In the genomic region with DNA sequence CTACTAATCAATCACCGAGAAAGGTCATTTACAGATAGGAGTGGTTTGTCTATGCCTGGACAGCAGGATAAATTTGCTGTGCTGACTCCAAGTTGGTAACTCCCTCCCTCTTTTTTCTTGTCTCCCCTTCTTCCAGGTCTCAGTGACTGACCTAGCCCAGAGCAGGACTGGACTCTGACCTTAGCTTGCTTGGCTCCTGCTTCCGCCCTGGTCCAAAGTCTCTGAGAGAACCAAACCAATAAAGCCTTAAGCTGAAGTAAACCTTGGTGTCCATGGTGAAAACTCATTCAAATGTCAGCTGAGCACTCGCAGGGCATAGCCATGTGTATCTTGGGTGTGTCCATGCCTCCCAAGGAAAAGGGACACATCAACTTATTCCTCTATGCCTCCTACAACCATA, we compare ENCODE assay signal across 23 mouse cellular contexts. TPM values are rescaled to one million over a fixed set of nuclear protein-coding genes. Genes with fewer than 3 reads are reported as not detected.
DNase-seq lines count a peak whose midpoint lies in the region; ATAC-seq and TF ChIP-seq lines count a peak whose summit lies in the region.
"Had no signal": no experiment of that assay in that cellular context is flagged by ENCODE, and none has a peak within 500 bp of the region (broad histone marks: within the 10 kb centered on the region; RNA-seq: fewer than 3 reads in every experiment).

No protein-coding gene starts in this region.

- DNase-seq in kidney, adult 11 months: peak; percentile 76
- DNase-seq in kidney, postnatal 14 days: peak; percentile 57
- peak; percentile 59 for DNase-seq in stomach, postnatal 0 days (ENCODE audit: low spot score)
- no peak for DNase-seq in lung, postnatal 0 days (ENCODE audit: low spot score)
- no peak for DNase-seq in cerebellum, adult 2 months
- DNase-seq: cerebellum, adult 8-10 months; forebrain, postnatal 0 days; gastrocnemius, postnatal 14 days; heart, adult 18-20 months; heart, postnatal 14 days; left cerebral cortex, postnatal 4 days; right cerebral cortex, postnatal 14 days; spleen, adult 18-20 months; thymus, postnatal 25 days had no signal

- no peak for TF ChIP-seq CTCF in stomach, postnatal 0 days (IDR thresholded peaks at IDR 0.05; ENCODE audit: low read depth)
- TF ChIP-seq CTCF in lung, postnatal 0 days (IDR thresholded peaks at IDR 0.05): no peak
- no peak for TF ChIP-seq CTCF in cerebellum, adult 2 months (IDR thresholded peaks at IDR 0.05; ENCODE audit: borderline replicate concordance, insufficient read depth, low read depth, low read length)

- peaks cover 11% of the 10 kb centered on the region for H3K4me1 ChIP-seq in kidney, embryonic 15.5 days
- peaks cover 11% of the 10 kb centered on the region for H3K4me1 ChIP-seq in intestine, embryonic 16.5 days (ENCODE audit: control insufficient read depth, insufficient read depth, low read length)
- no peaks in the 10 kb centered on the region for H3K4me1 ChIP-seq in stomach, postnatal 0 days (replicated peaks; ENCODE audit: control insufficient read depth, insufficient read depth)
- H3K4me1 ChIP-seq in lung, postnatal 0 days (ENCODE audit: insufficient read depth, low read depth, low read length): peaks cover 6% of the 10 kb centered on the region
- H3K4me1 ChIP-seq in cerebellum, adult 2 months (ENCODE audit: control insufficient read depth, insufficient read depth, low read length): no peaks in the 10 kb centered on the region

- no peak overlapping the region for H3K4me3 ChIP-seq in kidney, embryonic 15.5 days (replicated peaks)
- H3K4me3 ChIP-seq in intestine, embryonic 16.5 days (ENCODE audit: low read length): no peak overlapping the region
- no peak overlapping the region for H3K4me3 ChIP-seq in stomach, postnatal 0 days (ENCODE audit: low read depth, low read length)
- no peak overlapping the region for H3K4me3 ChIP-seq in lung, postnatal 0 days (ENCODE audit: low read depth, low read length)
- H3K4me3 ChIP-seq in cerebellum, adult 2 months (replicated peaks; ENCODE audit: insufficient read depth, low read depth, low read length): no peak overlapping the region
- H3K4me3 ChIP-seq: heart, embryonic 13.5 days; limb, embryonic 15.5 days; midbrain, embryonic 10.5 days had no signal

- H3K4me2 ChIP-seq in kidney, embryonic 15.5 days: no peak overlapping the region
- 0 out of 2 replicates have a peak overlapping the region, but pooled peaks have one; percentile 4 for H3K4me2 ChIP-seq in intestine, embryonic 16.5 days (ENCODE audit: low read depth, low read length)
- no peak overlapping the region for H3K4me2 ChIP-seq in stomach, postnatal 0 days (replicated peaks; ENCODE audit: low read depth)
- no peak overlapping the region for H3K4me2 ChIP-seq in lung, postnatal 0 days (replicated peaks; ENCODE audit: low read depth, low read length)
- H3K4me2 ChIP-seq: heart, embryonic 13.5 days; limb, embryonic 15.5 days had no signal

- H3K27ac ChIP-seq in kidney, embryonic 15.5 days: no peak overlapping the region
- peak overlapping the region; percentile 61 for H3K27ac ChIP-seq in intestine, embryonic 16.5 days (ENCODE audit: low read length)
- no peak overlapping the region for H3K27ac ChIP-seq in stomach, postnatal 0 days (replicated peaks)
- H3K27ac ChIP-seq in lung, postnatal 0 days (ENCODE audit: low read length): no peak overlapping the region
- H3K27ac ChIP-seq in cerebellum, adult 2 months (ENCODE audit: insufficient read depth, low read length): no peak overlapping the region
- H3K27ac ChIP-seq: heart, embryonic 13.5 days; limb, embryonic 15.5 days; midbrain, embryonic 10.5 days had no signal

- TF ChIP-seq EP300 in stomach, postnatal 0 days (optimal IDR thresholded peaks at IDR 0.05): no peak
- TF ChIP-seq EP300 in lung, postnatal 0 days (IDR thresholded peaks at IDR 0.05): no peak

- H3K9ac ChIP-seq in kidney, embryonic 15.5 days: no peak overlapping the region
- H3K9ac ChIP-seq in intestine, embryonic 16.5 days (ENCODE audit: low read depth, low read length): no peak overlapping the region
- no peak overlapping the region for H3K9ac ChIP-seq in stomach, postnatal 0 days (ENCODE audit: low read length)
- H3K9ac ChIP-seq in lung, postnatal 0 days (replicated peaks; ENCODE audit: low read depth): no peak overlapping the region
- H3K9ac ChIP-seq: forebrain, postnatal 0 days; heart, embryonic 13.5 days; limb, embryonic 15.5 days had no signal

- TF ChIP-seq POLR2A in cerebellum, adult 2 months (IDR thresholded peaks at IDR 0.05; ENCODE audit: borderline replicate concordance, insufficient read depth, low read length): no peak

- peaks cover 9% of the 10 kb centered on the region; the same call in 1 of the 2 replicates for H3K27me3 ChIP-seq in kidney, embryonic 15.5 days
- no peaks in the 10 kb centered on the region for H3K27me3 ChIP-seq in intestine, embryonic 16.5 days (replicated peaks; ENCODE audit: control insufficient read depth, insufficient read depth, low read length)
- no peaks in the 10 kb centered on the region for H3K27me3 ChIP-seq in stomach, postnatal 0 days (ENCODE audit: control insufficient read depth, insufficient read depth, low read length)
- no peaks in the 10 kb centered on the region; the same call in 1 of the 2 replicates for H3K27me3 ChIP-seq in lung, postnatal 0 days (replicated peaks; ENCODE audit: insufficient read depth, low read length)
- no peaks in the 10 kb centered on the region for H3K27me3 ChIP-seq in cerebellum, adult 2 months (ENCODE audit: control insufficient read depth, insufficient read depth, low read length)
- H3K27me3 ChIP-seq: heart, embryonic 13.5 days had no signal

- ATAC-seq in kidney, embryonic 15.5 days (replicated peaks; ENCODE audit: low FRiP score): no peak
- ATAC-seq in intestine, embryonic 16.5 days: peak; percentile 93
- ATAC-seq in stomach, postnatal 0 days (ENCODE audit: low FRiP score, low TSS enrichment): peak; percentile 89
- no peak for ATAC-seq in lung, postnatal 0 days
- ATAC-seq: forebrain, postnatal 0 days had no signal

- WGBS in kidney, embryonic 15.5 days: 88% methylated on average over 3 of the region's 3 CpGs
- 64% methylated on average over 3 of the region's 3 CpGs for WGBS in intestine, embryonic 16.5 days
- WGBS in stomach, postnatal 0 days: 68% methylated on average over 3 of the region's 3 CpGs
- 81% methylated on average over 3 of the region's 3 CpGs for WGBS in lung, postnatal 0 days
- WGBS in cerebellum, adult 2 months: 87% methylated on average over 3 of the region's 3 CpGs

- no peaks in the 10 kb centered on the region for H3K9me3 ChIP-seq in kidney, embryonic 15.5 days (replicated peaks)
- no peaks in the 10 kb centered on the region for H3K9me3 ChIP-seq in intestine, embryonic 16.5 days (ENCODE audit: control insufficient read depth, low read length)
- no peaks in the 10 kb centered on the region for H3K9me3 ChIP-seq in stomach, postnatal 0 days (ENCODE audit: control insufficient read depth, low read length)
- H3K9me3 ChIP-seq in lung, postnatal 0 days (ENCODE audit: low read length): no peaks in the 10 kb centered on the region
- H3K9me3 ChIP-seq: limb, embryonic 15.5 days; midbrain, embryonic 10.5 days had no signal

- H3K36me3 ChIP-seq in kidney, embryonic 15.5 days: no peaks in the 10 kb centered on the region
- H3K36me3 ChIP-seq in intestine, embryonic 16.5 days (ENCODE audit: control insufficient read depth, insufficient read depth, low read length): no peaks in the 10 kb centered on the region
- H3K36me3 ChIP-seq in stomach, postnatal 0 days (ENCODE audit: control insufficient read depth, insufficient read depth, low read length): no peaks in the 10 kb centered on the region
- no peaks in the 10 kb centered on the region for H3K36me3 ChIP-seq in lung, postnatal 0 days (ENCODE audit: insufficient read depth, low read length)
- H3K36me3 ChIP-seq: heart, embryonic 13.5 days; limb, embryonic 15.5 days; midbrain, embryonic 10.5 days had no signal

RNA-seq across cellular contexts. Expression of a gene that starts 4.1 kb away (rescaled TPM):
- 98.3 and 99.0 TPM in 2 replicates for polyA plus RNA-seq in kidney, embryonic 15.5 days (2015; fragmentation: Nextera tagmentation; extraction: Ambion mirVana)
- 94.3 and 97.8 TPM in 2 replicates for polyA plus RNA-seq in intestine, embryonic 16.5 days (2015; fragmentation: Nextera tagmentation; extraction: Ambion mirVana)
- polyA plus RNA-seq in stomach, postnatal 0 days (2015; fragmentation: Nextera tagmentation; extraction: Ambion mirVana): 76.0 and 83.0 TPM in 2 replicates
- 72.9 and 77.9 TPM in 2 replicates for polyA plus RNA-seq in lung, postnatal 0 days (2015; fragmentation: Nextera tagmentation; extraction: Ambion mirVana)
- 75.0 and 83.5 TPM in 2 replicates for polyA plus RNA-seq in cerebellum, adult 2 months (2012; rRNA removed)

RNA-seq across cellular contexts. Expression of a gene that starts 6.2 kb away (rescaled TPM):
- polyA plus RNA-seq in kidney, embryonic 15.5 days (2015; fragmentation: Nextera tagmentation; extraction: Ambion mirVana): not detected in 2 replicates
- 19.9 and 21.5 TPM in 2 replicates for polyA plus RNA-seq in intestine, embryonic 16.5 days (2015; fragmentation: Nextera tagmentation; extraction: Ambion mirVana)
- polyA plus RNA-seq in stomach, postnatal 0 days (2015; fragmentation: Nextera tagmentation; extraction: Ambion mirVana): 1.8 and 3.2 TPM in 2 replicates
- polyA plus RNA-seq in lung, postnatal 0 days (2015; fragmentation: Nextera tagmentation; extraction: Ambion mirVana): not detected in 2 replicates
- not detected in 2 replicates for polyA plus RNA-seq in cerebellum, adult 2 months (2012; rRNA removed)
- polyA plus RNA-seq: embryonic facial prominence, embryonic 14.5 days; forebrain, postnatal 0 days; heart, embryonic 13.5 days; hindbrain, embryonic 11.5 days; limb, embryonic 15.5 days; lung, embryonic 16.5 days; midbrain, embryonic 10.5 days; neural tube, embryonic 11.5 days had no signal

RNA-seq across cellular contexts. Expression of a gene that starts 24.8 kb away (rescaled TPM):
- polyA plus RNA-seq in kidney, embryonic 15.5 days (2015; fragmentation: Nextera tagmentation; extraction: Ambion mirVana): 53.8 and 57.9 TPM in 2 replicates
- polyA plus RNA-seq in intestine, embryonic 16.5 days (2015; fragmentation: Nextera tagmentation; extraction: Ambion mirVana): 38.5 and 41.0 TPM in 2 replicates
- polyA plus RNA-seq in stomach, postnatal 0 days (2015; fragmentation: Nextera tagmentation; extraction: Ambion mirVana): 4.3 and 5.2 TPM in 2 replicates
- polyA plus RNA-seq in lung, postnatal 0 days (2015; fragmentation: Nextera tagmentation; extraction: Ambion mirVana): 4.3 and 6.1 TPM in 2 replicates
- polyA plus RNA-seq in cerebellum, adult 2 months (2012; rRNA removed): not detected in 2 replicates

RNA-seq across cellular contexts. Expression of a gene that starts 34.6 kb away (rescaled TPM):
- polyA plus RNA-seq in kidney, embryonic 15.5 days (2015; fragmentation: Nextera tagmentation; extraction: Ambion mirVana): 40.6 and 42.0 TPM in 2 replicates
- 31.5 and 32.0 TPM in 2 replicates for polyA plus RNA-seq in intestine, embryonic 16.5 days (2015; fragmentation: Nextera tagmentation; extraction: Ambion mirVana)
- 26.4 and 28.7 TPM in 2 replicates for polyA plus RNA-seq in stomach, postnatal 0 days (2015; fragmentation: Nextera tagmentation; extraction: Ambion mirVana)
- polyA plus RNA-seq in lung, postnatal 0 days (2015; fragmentation: Nextera tagmentation; extraction: Ambion mirVana): 29.6 and 31.6 TPM in 2 replicates
- polyA plus RNA-seq in cerebellum, adult 2 months (2012; rRNA removed): 56.0 and 56.8 TPM in 2 replicates

RNA-seq across cellular contexts. Expression of a gene that starts 44.9 kb away (rescaled TPM):
- 648 and 705 TPM in 2 replicates for polyA plus RNA-seq in kidney, embryonic 15.5 days (2015; fragmentation: Nextera tagmentation; extraction: Ambion mirVana)
- 1,152 and 1,154 TPM in 2 replicates for polyA plus RNA-seq in intestine, embryonic 16.5 days (2015; fragmentation: Nextera tagmentation; extraction: Ambion mirVana)
- 1,003 and 1,182 TPM in 2 replicates for polyA plus RNA-seq in stomach, postnatal 0 days (2015; fragmentation: Nextera tagmentation; extraction: Ambion mirVana)
- 324 and 382 TPM in 2 replicates for polyA plus RNA-seq in lung, postnatal 0 days (2015; fragmentation: Nextera tagmentation; extraction: Ambion mirVana)
- polyA plus RNA-seq in cerebellum, adult 2 months (2012; rRNA removed): 696 and 758 TPM in 2 replicates

Comparison
In these comparisons a context has a peak if more than half of its experiments do, and no peak if none do; other contexts are left out.
1. DNase-seq: peak in kidney, adult 11 months (single experiment), kidney, postnatal 14 days (single experiment) and stomach, postnatal 0 days (single experiment); none in lung, postnatal 0 days (single experiment) and cerebellum, adult 2 months (0 of 2).
2. ATAC-seq: peak in intestine, embryonic 16.5 days (single experiment) and stomach, postnatal 0 days (single experiment); none in kidney, embryonic 15.5 days (single experiment) and lung, postnatal 0 days (single experiment).